Mouse (Mus musculus) mature B cell (primary cell): ENCODE data around the gene Olfr521.

Source experiments
- in situ Hi-C: fragments of 300-500 bp; cut with MboI; formaldehyde crosslinking; loops from 2 replicates; pipeline ENCODE4 v1.14.3; 2019

Olfr521 gene

DNA sequence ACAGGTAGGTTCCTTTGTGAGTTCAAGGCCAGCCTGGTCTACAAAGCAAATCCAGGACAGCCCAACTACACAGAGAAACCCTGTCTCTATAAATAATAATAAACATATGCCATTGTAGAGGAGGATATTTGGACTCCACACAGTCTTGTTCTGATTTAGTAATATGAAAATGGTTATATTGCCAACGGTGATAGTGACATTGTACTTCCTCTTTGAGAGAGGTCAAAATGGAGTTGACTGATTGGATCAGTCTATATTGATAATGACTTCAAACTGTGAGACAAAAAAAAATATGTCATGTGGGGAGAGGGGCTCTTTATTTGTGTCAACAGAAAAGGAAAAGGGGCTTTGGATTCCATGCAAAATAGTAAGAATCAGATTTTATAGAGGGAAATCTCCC is 42.0 kb downstream of the Olfr521 start:
- in situ Hi-C loops = loop anchor here (25.0 kb wide), 1 partner anchor 318 kb away; the partner anchor contains the start of gene Rps3

DNA sequence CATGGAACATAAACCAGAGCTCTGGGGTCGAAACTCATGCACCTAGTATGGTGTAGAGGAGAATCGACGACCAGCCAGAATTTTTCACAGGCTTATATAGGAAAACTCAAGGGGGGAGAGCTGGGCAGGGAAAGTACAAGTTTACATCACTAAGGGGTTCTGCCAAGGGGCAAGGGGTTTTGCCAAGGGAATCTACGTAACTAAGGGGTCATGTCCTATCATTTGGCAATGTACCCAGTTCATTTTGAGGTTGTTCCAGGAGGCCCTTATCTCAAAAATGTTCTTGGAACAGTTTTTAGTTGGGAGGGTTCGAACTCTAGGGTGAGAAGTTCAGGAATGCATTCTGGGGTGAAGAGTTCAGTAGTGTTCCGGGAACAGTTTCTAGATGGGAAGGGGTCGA is 43.7 kb downstream of the Olfr521 start:
- in situ Hi-C loops = loop anchor here (25.0 kb wide), 1 partner anchor 320 kb away; the partner anchor contains the start of gene Rps3

GRCm38 (mm10) chr7:99810814-99811213 is 47.5 kb downstream of the Olfr521 start:
- in situ Hi-C loops = loop anchor here (25.0 kb wide), 1 partner anchor 324 kb away; the partner anchor contains the start of gene Rps3

GRCm38 (mm10) chr7:99811661-99812060 is 48.4 kb downstream of the Olfr521 start:
- in situ Hi-C loops = loop anchor here (25.0 kb wide), 1 partner anchor 324 kb away; the partner anchor contains the start of gene Rps3

GRCm38 (mm10) chr7:99813394-99813793 is 50.1 kb downstream of the Olfr521 start:
- in situ Hi-C loops = loop anchor here (25.0 kb wide), 1 partner anchor 326 kb away; the partner anchor contains the start of gene Rps3

GRCm38 (mm10) chr7:99818181-99818725 is 54.9 kb downstream of the Olfr521 start:
- in situ Hi-C loops = loop anchor here (25.0 kb wide), 1 partner anchor 331 kb away; the partner anchor contains the start of gene Rps3
